Mouse (Mus musculus): ENCODE measurements around the gene Tyw5. TPM values are rescaled to one million over a fixed set of nuclear protein-coding genes. Genes with fewer than 3 reads are reported as not detected.
A peak's percentile ranks its signal among the peaks of the same experiment; 100 is the strongest.

Gene Tyw5
- polyA plus RNA-seq, 1 experiment from 2014 or later: 33.0 TPM

- no peak overlapping the region for H3K9ac ChIP-seq
- 79% methylated on average over 2 of the region's 2 CpGs for WGBS
- ATAC-seq (ENCODE audit: low FRiP score, low read depth): no peak
- no peak overlapping the region for H3K27ac ChIP-seq
- H3K4me3 ChIP-seq: no peak overlapping the region
- no peak overlapping the region for H3K4me2 ChIP-seq (replicated peaks)
- no peaks in the 10 kb centered on the region for H3K9me3 ChIP-seq
- H3K36me3 ChIP-seq: peaks cover 48% of the 10 kb centered on the region
- no peaks in the 10 kb centered on the region for H3K27me3 ChIP-seq
- H3K4me1 ChIP-seq: peaks cover 9% of the 10 kb centered on the region
Observed at GRCm38 (mm10) chr1:57413397-57413796, 6.5 kb upstream of the Tyw5 start.

- 92% methylated on average over 2 of the region's 2 CpGs for WGBS
- no peak overlapping the region for H3K9ac ChIP-seq
- no peak for ATAC-seq (ENCODE audit: low FRiP score, low read depth)
- peaks cover 26% of the 10 kb centered on the region for H3K4me1 ChIP-seq
- peaks cover 25% of the 10 kb centered on the region for H3K36me3 ChIP-seq
- peak overlapping the region; percentile 85 for H3K4me2 ChIP-seq (replicated peaks)
- H3K9me3 ChIP-seq: no peaks in the 10 kb centered on the region
- H3K27ac ChIP-seq: no peak overlapping the region
- H3K27me3 ChIP-seq: no peaks in the 10 kb centered on the region
- H3K4me3 ChIP-seq: no peak overlapping the region
Observed at GRCm38 (mm10) chr1:57408994-57409393, 2.1 kb upstream of the Tyw5 start.

GRCm38 (mm10) chr1:57402116-57402515, 4.8 kb downstream of the Tyw5 start:
- H3K4me3 ChIP-seq: no peak overlapping the region
- no peak for ATAC-seq (ENCODE audit: low FRiP score, low read depth)
- H3K27ac ChIP-seq: no peak overlapping the region
- H3K9ac ChIP-seq: no peak overlapping the region
- peaks cover 5% of the 10 kb centered on the region for H3K4me1 ChIP-seq
- no peaks in the 10 kb centered on the region for H3K9me3 ChIP-seq
- 89% methylated on average over 5 of the region's 5 CpGs for WGBS
- no peak overlapping the region for H3K4me2 ChIP-seq (replicated peaks)
- H3K27me3 ChIP-seq: no peaks in the 10 kb centered on the region
- H3K36me3 ChIP-seq: peaks cover 30% of the 10 kb centered on the region

GRCm38 (mm10) chr1:57400877-57401276, 6.0 kb downstream of the Tyw5 start:
- peaks cover 5% of the 10 kb centered on the region for H3K4me1 ChIP-seq
- 84% methylated on average over 2 of the region's 2 CpGs for WGBS
- no peak for ATAC-seq (ENCODE audit: low FRiP score, low read depth)
- no peak overlapping the region for H3K27ac ChIP-seq
- no peak overlapping the region for H3K4me2 ChIP-seq (replicated peaks)
- H3K9me3 ChIP-seq: no peaks in the 10 kb centered on the region
- peaks cover 41% of the 10 kb centered on the region for H3K36me3 ChIP-seq
- H3K9ac ChIP-seq: no peak overlapping the region
- H3K27me3 ChIP-seq: no peaks in the 10 kb centered on the region
- H3K4me3 ChIP-seq: no peak overlapping the region

- H3K4me2 ChIP-seq (replicated peaks): no peak overlapping the region
- peaks cover under 1% of the 10 kb centered on the region for H3K4me1 ChIP-seq
- H3K9me3 ChIP-seq: no peaks in the 10 kb centered on the region
- H3K27ac ChIP-seq: no peak overlapping the region
- no peak for ATAC-seq (ENCODE audit: low FRiP score, low read depth)
- no peak overlapping the region for H3K4me3 ChIP-seq
- no peaks in the 10 kb centered on the region for H3K27me3 ChIP-seq
- peaks cover 41% of the 10 kb centered on the region for H3K36me3 ChIP-seq
- 84% methylated on average over 2 of the region's 2 CpGs for WGBS
- no peak overlapping the region for H3K9ac ChIP-seq
Observed at GRCm38 (mm10) chr1:57400321-57400720, 6.6 kb downstream of the Tyw5 start.

GRCm38 (mm10) chr1:57394051-57394450, 12.8 kb downstream of the Tyw5 start:
- no peak overlapping the region for H3K4me3 ChIP-seq
- no peaks in the 10 kb centered on the region for H3K4me1 ChIP-seq
- 67% methylated on average over 3 of the region's 3 CpGs for WGBS
- no peak overlapping the region for H3K4me2 ChIP-seq (replicated peaks)
- ATAC-seq (ENCODE audit: low FRiP score, low read depth): no peak
- H3K9ac ChIP-seq: no peak overlapping the region
- H3K27ac ChIP-seq: no peak overlapping the region
- H3K36me3 ChIP-seq: peaks cover 65% of the 10 kb centered on the region
- H3K27me3 ChIP-seq: no peaks in the 10 kb centered on the region
- no peaks in the 10 kb centered on the region for H3K9me3 ChIP-seq

GRCm38 (mm10) chr1:57392417-57392816, 14.5 kb downstream of the Tyw5 start:
- Histone ChIP-seq H3K4me2 (replicated peaks) (no peak overlapping the region), H3K4me1 (no peaks in the 10 kb centered on the region), H3K36me3 (peaks cover 61% of the 10 kb centered on the region), H3K4me3 (no peak overlapping the region), H3K9me3 (no peaks in the 10 kb centered on the region), H3K9ac (no peak overlapping the region), H3K27ac (no peak overlapping the region), H3K27me3 (no peaks in the 10 kb centered on the region)
- WGBS: 85% methylated on average over 4 of the region's 4 CpGs
- no peak for ATAC-seq (ENCODE audit: low FRiP score, low read depth)

- no peaks in the 10 kb centered on the region for H3K27me3 ChIP-seq
- ATAC-seq (ENCODE audit: low FRiP score, low read depth): no peak
- H3K4me3 ChIP-seq: no peak overlapping the region
- no peak overlapping the region for H3K4me2 ChIP-seq (replicated peaks)
- H3K36me3 ChIP-seq: peaks cover 49% of the 10 kb centered on the region
- no peaks in the 10 kb centered on the region for H3K9me3 ChIP-seq
- H3K4me1 ChIP-seq: no peaks in the 10 kb centered on the region
- H3K9ac ChIP-seq: no peak overlapping the region
- 97% methylated on average over 4 of the region's 4 CpGs for WGBS
- no peak overlapping the region for H3K27ac ChIP-seq
Observed at GRCm38 (mm10) chr1:57390993-57391790, 15.7 kb downstream of the Tyw5 start.

GRCm38 (mm10) chr1:57388402-57389155, 18.3 kb downstream of the Tyw5 start:
- Histone ChIP-seq H3K4me2 (replicated peaks) (no peak overlapping the region), H3K27ac (no peak overlapping the region), H3K9ac (no peak overlapping the region), H3K4me1 (no peaks in the 10 kb centered on the region), H3K9me3 (no peaks in the 10 kb centered on the region), H3K27me3 (no peaks in the 10 kb centered on the region), H3K4me3 (no peak overlapping the region), H3K36me3 (peaks cover 41% of the 10 kb centered on the region)
- no peak for ATAC-seq (ENCODE audit: low FRiP score, low read depth)
- WGBS: 93% methylated on average over 8 of the region's 8 CpGs

- Histone ChIP-seq H3K4me2 (replicated peaks) (no peak overlapping the region), H3K27ac (no peak overlapping the region), H3K4me3 (no peak overlapping the region), H3K9me3 (no peaks in the 10 kb centered on the region), H3K9ac (no peak overlapping the region), H3K27me3 (no peaks in the 10 kb centered on the region), H3K36me3 (peaks cover 34% of the 10 kb centered on the region), H3K4me1 (no peaks in the 10 kb centered on the region)
- WGBS: 73% methylated on average over 2 of the region's 2 CpGs
- no peak for ATAC-seq (ENCODE audit: low FRiP score, low read depth)
Observed at GRCm38 (mm10) chr1:57387876-57388275, 19.0 kb downstream of the Tyw5 start.

- Histone ChIP-seq H3K9ac (no peak overlapping the region), H3K27ac (no peak overlapping the region), H3K27me3 (no peaks in the 10 kb centered on the region), H3K4me1 (no peaks in the 10 kb centered on the region), H3K4me3 (no peak overlapping the region), H3K9me3 (no peaks in the 10 kb centered on the region), H3K36me3 (peaks cover 23% of the 10 kb centered on the region), H3K4me2 (replicated peaks) (no peak overlapping the region)
- no peak for ATAC-seq (ENCODE audit: low FRiP score, low read depth)
Observed at GRCm38 (mm10) chr1:57386519-57386918, 20.4 kb downstream of the Tyw5 start.

GRCm38 (mm10) chr1:57377376-57378341, 29.2 kb downstream of the Tyw5 start, which contains the start of gene 1700066M21Rik:
Gene 1700066M21Rik, plus strand, starts transcription at chr1:57377620.
- peak within 1 kb of the TSS; percentile 92 for H3K4me3 ChIP-seq
- under 1% methylated on average over 81 of the region's 81 CpGs for WGBS
- ATAC-seq (ENCODE audit: low FRiP score, low read depth): peak; percentile 97

More at GRCm38 (mm10) chr1:57377376-57378341, 29.2 kb downstream of the Tyw5 start, which contains the start of gene 1700066M21Rik:
- Histone ChIP-seq H3K27ac (peak within 1 kb of the TSS; percentile 67), H3K36me3 (no peaks in the 10 kb centered on the region), H3K4me2 (replicated peaks) (peak within 1 kb of the TSS; percentile 97), H3K4me1 (peaks cover 11% of the 10 kb centered on the region), H3K9ac (peak within 1 kb of the TSS; percentile 93), H3K9me3 (no peaks in the 10 kb centered on the region), H3K27me3 (no peaks in the 10 kb centered on the region)

All from limb, embryonic 13.5 days (tissue).